Mouse (Mus musculus): ENCODE measurements around the gene Ccdc57. TPM values are rescaled to one million over a fixed set of nuclear protein-coding genes. Genes with fewer than 3 reads are reported as not detected.

Ccdc57 gene
- polyA plus RNA-seq, 2 experiments = 1.3 to 1.4 TPM

GRCm38 (mm10) chr11:120964195-120965157 is 31.8 kb upstream of the Ccdc57 start:
- Histone ChIP-seq H3K36me3 (replicated peaks; ENCODE audit: control insufficient read depth, insufficient read depth, low read depth) (peaks cover 75% of the 10 kb centered on the region), H3K4me3 (ENCODE audit: insufficient read depth in 1 of 2, low read depth in 2 of 2, low read length in 2 of 2) (no peak overlapping the region), H3K9ac (replicated peaks) (no peak overlapping the region), H3K4me1 (replicated peaks; ENCODE audit: control insufficient read depth in 2 of 2, insufficient read depth in 2 of 2, low read length in 1 of 2) (no peaks in the 10 kb centered on the region; a peak in 1 of 4 replicates), H3K27ac (no peak overlapping the region), H3K4me2 (ENCODE audit: low read depth) (no peak overlapping the region), H3K27me3 (ENCODE audit: control insufficient read depth, insufficient read depth, low read length) (no peaks in the 10 kb centered on the region), H3K9me3 (ENCODE audit: control insufficient read depth, low read length) (no peaks in the 10 kb centered on the region)
- ATAC-seq (ENCODE audit: insufficient read depth) (no peak), DNase-seq (ENCODE audit: low read depth in 3 of 3, low spot score in 3 of 3) (no peak)
- WGBS (ENCODE audit: insufficient replicate concordance) = 87% methylated on average over 10 of the region's 10 CpGs
- TF ChIP-seq CTCF (IDR thresholded peaks at IDR 0.05; ENCODE audit: low read depth) (no peak), EP300 (IDR thresholded peaks at IDR 0.05; ENCODE audit: low read depth) (no peak)

- Histone ChIP-seq H3K4me1 (replicated peaks; ENCODE audit: control insufficient read depth in 2 of 2, insufficient read depth in 2 of 2, low read length in 1 of 2) (no peaks in the 10 kb centered on the region; a peak in 1 of 4 replicates), H3K9me3 (ENCODE audit: control insufficient read depth, low read length) (no peaks in the 10 kb centered on the region), H3K4me3 (ENCODE audit: insufficient read depth in 1 of 2, low read depth in 2 of 2, low read length in 2 of 2) (no peak overlapping the region), H3K27ac (no peak overlapping the region), H3K4me2 (ENCODE audit: low read depth) (no peak overlapping the region), H3K36me3 (replicated peaks; ENCODE audit: control insufficient read depth, insufficient read depth, low read depth) (peaks cover 68% of the 10 kb centered on the region), H3K9ac (replicated peaks) (no peak overlapping the region), H3K27me3 (ENCODE audit: control insufficient read depth, insufficient read depth, low read length) (no peaks in the 10 kb centered on the region)
- no peak for TF ChIP-seq CTCF (IDR thresholded peaks at IDR 0.05; ENCODE audit: low read depth)
- DNase-seq (ENCODE audit: low read depth in 3 of 3, low spot score in 3 of 3) = no peak
- WGBS (ENCODE audit: insufficient replicate concordance) = 84% methylated on average over 7 of the region's 7 CpGs
- no peak for ATAC-seq (ENCODE audit: insufficient read depth)
Measured at GRCm38 (mm10) chr11:120962909-120963308, 30.2 kb upstream of the Ccdc57 start.

- H3K9ac ChIP-seq (replicated peaks) = no peak overlapping the region
- H3K4me1 ChIP-seq (replicated peaks; ENCODE audit: control insufficient read depth in 2 of 2, insufficient read depth in 2 of 2, low read length in 1 of 2) = no peaks in the 10 kb centered on the region; a peak in 1 of 4 replicates
- TF ChIP-seq CTCF (IDR thresholded peaks at IDR 0.05; ENCODE audit: low read depth) (no peak), EP300 (IDR thresholded peaks at IDR 0.05; ENCODE audit: low read depth) (no peak)
- no peaks in the 10 kb centered on the region for H3K27me3 ChIP-seq (ENCODE audit: control insufficient read depth, insufficient read depth, low read length)
- no peaks in the 10 kb centered on the region for H3K9me3 ChIP-seq (ENCODE audit: control insufficient read depth, low read length)
- ATAC-seq (ENCODE audit: insufficient read depth) (no peak), DNase-seq (ENCODE audit: low read depth in 3 of 3, low spot score in 3 of 3) (no peak)
- H3K27ac ChIP-seq = no peak overlapping the region
- H3K36me3 ChIP-seq (replicated peaks; ENCODE audit: control insufficient read depth, insufficient read depth, low read depth) = peaks cover 66% of the 10 kb centered on the region
- H3K4me2 ChIP-seq (ENCODE audit: low read depth) = no peak overlapping the region
- 80% methylated on average over 13 of the region's 13 CpGs for WGBS (ENCODE audit: insufficient replicate concordance)
- no peak overlapping the region for H3K4me3 ChIP-seq (ENCODE audit: insufficient read depth in 1 of 2, low read depth in 2 of 2, low read length in 2 of 2)
Measured at GRCm38 (mm10) chr11:120962050-120962771, 29.5 kb upstream of the Ccdc57 start.

- H3K27ac ChIP-seq = no peak overlapping the region
- WGBS (ENCODE audit: insufficient replicate concordance) = 79% methylated on average over 7 of the region's 7 CpGs
- H3K9ac ChIP-seq (replicated peaks) = no peak overlapping the region
- no peaks in the 10 kb centered on the region; a peak in 1 of 4 replicates for H3K4me1 ChIP-seq (replicated peaks; ENCODE audit: control insufficient read depth in 2 of 2, insufficient read depth in 2 of 2, low read length in 1 of 2)
- ATAC-seq (ENCODE audit: insufficient read depth) (no peak), DNase-seq (ENCODE audit: low read depth in 3 of 3, low spot score in 3 of 3) (no peak)
- H3K27me3 ChIP-seq (ENCODE audit: control insufficient read depth, insufficient read depth, low read length) = no peaks in the 10 kb centered on the region
- H3K4me3 ChIP-seq (ENCODE audit: insufficient read depth in 1 of 2, low read depth in 2 of 2, low read length in 2 of 2) = no peak overlapping the region
- no peak overlapping the region for H3K4me2 ChIP-seq (ENCODE audit: low read depth)
- H3K36me3 ChIP-seq (replicated peaks; ENCODE audit: control insufficient read depth, insufficient read depth, low read depth) = peaks cover 65% of the 10 kb centered on the region
- no peak for TF ChIP-seq EP300 (IDR thresholded peaks at IDR 0.05; ENCODE audit: low read depth)
- TF ChIP-seq CTCF (IDR thresholded peaks at IDR 0.05; ENCODE audit: low read depth) = no peak
- no peaks in the 10 kb centered on the region for H3K9me3 ChIP-seq (ENCODE audit: control insufficient read depth, low read length)
Measured at GRCm38 (mm10) chr11:120961594-120961993, 28.9 kb upstream of the Ccdc57 start.

- H3K9me3 ChIP-seq (ENCODE audit: control insufficient read depth, low read length) = no peaks in the 10 kb centered on the region
- 50% methylated on average over 1 of the region's 1 CpGs for WGBS (ENCODE audit: insufficient replicate concordance)
- no peak overlapping the region for H3K4me3 ChIP-seq (ENCODE audit: insufficient read depth in 1 of 2, low read depth in 2 of 2, low read length in 2 of 2)
- TF ChIP-seq EP300 (IDR thresholded peaks at IDR 0.05; ENCODE audit: low read depth) (no peak), CTCF (IDR thresholded peaks at IDR 0.05; ENCODE audit: low read depth) (no peak)
- no peak overlapping the region for H3K4me2 ChIP-seq (ENCODE audit: low read depth)
- DNase-seq (ENCODE audit: low read depth in 3 of 3, low spot score in 3 of 3) = no peak
- H3K9ac ChIP-seq (replicated peaks) = no peak overlapping the region
- no peak overlapping the region for H3K27ac ChIP-seq
- no peak for ATAC-seq (ENCODE audit: insufficient read depth)
- no peaks in the 10 kb centered on the region; a peak in 1 of 4 replicates for H3K4me1 ChIP-seq (replicated peaks; ENCODE audit: control insufficient read depth in 2 of 2, insufficient read depth in 2 of 2, low read length in 1 of 2)
- H3K36me3 ChIP-seq (replicated peaks; ENCODE audit: control insufficient read depth, insufficient read depth, low read depth) = peaks cover 55% of the 10 kb centered on the region
- H3K27me3 ChIP-seq (ENCODE audit: control insufficient read depth, insufficient read depth, low read length) = no peaks in the 10 kb centered on the region
Measured at GRCm38 (mm10) chr11:120960248-120960647, 27.6 kb upstream of the Ccdc57 start.
